Mouse (Mus musculus) forebrain, embryonic 15.5 days (tissue): ENCODE measurements at regions not wholly inside any gene's neighbourhood (a gene's known extent, or its start where the extent isn't known, plus 50 kb on each side); places are given as distances from the start of the nearest gene placed in this dataset.

Experiments
- ATAC-seq: fragments of 200-750 bp; cut with Nextera tagmentation; replicated peaks from 2 replicates; pipeline ENCODE4 v1.8.0; 2017; ENCODE audit warnings: mild to moderate bottlenecking, moderate TSS enrichment, moderate library complexity
- H3K27ac ChIP-seq: fragments of 300-500 bp; sonication (generic); replicated peaks from 2 replicates; pipeline ENCODE4 v1.5.1; 2015; ENCODE audit warnings: mild to moderate bottlenecking, inconsistent platforms
- H3K27me3 ChIP-seq: fragments of 300-500 bp; sonication (generic); 2 replicates; pipeline ENCODE4 v1.6.1; 2015; ENCODE audit warnings: inconsistent platforms
- H3K36me3 ChIP-seq: fragments of 300-500 bp; sonication (generic); 2 replicates; pipeline ENCODE4 v1.6.1; 2015; ENCODE audit warnings: mild to moderate bottlenecking, inconsistent platforms
- H3K4me1 ChIP-seq: fragments of 300-500 bp; sonication (generic); 2 replicates; pipeline ENCODE4 v1.6.1; 2015; ENCODE audit warnings: inconsistent platforms
- H3K4me2 ChIP-seq: fragments of 300-500 bp; sonication (generic); replicated peaks from 2 replicates; pipeline ENCODE4 v1.6.1; 2015; ENCODE audit warnings: mild to moderate bottlenecking, inconsistent platforms
- H3K4me3 ChIP-seq: fragments of 300-500 bp; sonication (generic); 2 replicates; pipeline ENCODE4 v1.5.1; 2015; ENCODE audit warnings: mild to moderate bottlenecking, inconsistent platforms
- H3K9ac ChIP-seq: fragments of 300-500 bp; sonication (generic); replicated peaks from 2 replicates; pipeline ENCODE4 v1.6.1; 2015; ENCODE audit warnings: mild to moderate bottlenecking, inconsistent platforms
- H3K9me3 ChIP-seq: fragments of 300-500 bp; sonication (generic); 2 replicates; pipeline ENCODE4 v1.6.1; 2016; ENCODE audit warnings: inconsistent platforms
- WGBS: fragments of 180-500 bp; shearing (Covaris S2); methylation state at CpG from one replicate; pipeline ENCODE4 v1.1.7; 2015; ENCODE audit warnings: mixed read lengths; 5-methylcytosine and 5-hydroxymethylcytosine counted together

DNA sequence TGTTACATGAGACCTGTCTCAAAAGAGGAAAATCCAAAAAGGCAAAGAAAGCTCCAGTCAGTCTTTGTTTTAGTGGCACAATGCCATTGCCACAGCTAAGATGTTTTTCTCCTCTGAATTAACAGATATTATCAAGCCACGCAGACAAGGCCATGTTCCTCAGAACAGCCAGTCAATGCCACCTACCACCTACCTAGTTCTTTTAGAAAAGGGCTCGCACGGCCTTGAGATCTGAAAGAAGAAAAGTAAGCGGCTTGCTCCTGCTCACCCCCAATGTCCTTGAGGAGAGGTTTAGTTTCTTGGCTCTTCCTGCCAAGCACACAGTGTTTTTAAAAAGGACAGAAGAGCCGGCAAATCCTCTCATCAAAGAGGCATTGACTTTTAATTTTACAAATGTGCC is 88.7 kb upstream of the Noct start:
- H3K27ac ChIP-seq, result no peak overlapping the region
- ATAC-seq, result no peak
- H3K4me1 ChIP-seq, result peaks cover 6% of the 10 kb centered on the region
- 56% methylated on average over 5 of the region's 5 CpGs for WGBS
- H3K36me3 ChIP-seq, result no peaks in the 10 kb centered on the region
- no peak overlapping the region for H3K4me2 ChIP-seq
- no peaks in the 10 kb centered on the region for H3K27me3 ChIP-seq
- no peaks in the 10 kb centered on the region for H3K9me3 ChIP-seq
- H3K9ac ChIP-seq, result no peak overlapping the region
- no peak overlapping the region for H3K4me3 ChIP-seq

GRCm38 (mm10) chr3:51137730-51138312 is 86.4 kb upstream of the Noct start:
- Histone ChIP-seq H3K9me3 (no peaks in the 10 kb centered on the region), H3K4me1 (peaks cover 8% of the 10 kb centered on the region), H3K9ac (no peak overlapping the region), H3K4me2 (no peak overlapping the region), H3K27me3 (no peaks in the 10 kb centered on the region), H3K4me3 (no peak overlapping the region), H3K36me3 (no peaks in the 10 kb centered on the region), H3K27ac (no peak overlapping the region)
- WGBS, result 48% methylated on average over 8 of the region's 8 CpGs
- no peak for ATAC-seq

DNA sequence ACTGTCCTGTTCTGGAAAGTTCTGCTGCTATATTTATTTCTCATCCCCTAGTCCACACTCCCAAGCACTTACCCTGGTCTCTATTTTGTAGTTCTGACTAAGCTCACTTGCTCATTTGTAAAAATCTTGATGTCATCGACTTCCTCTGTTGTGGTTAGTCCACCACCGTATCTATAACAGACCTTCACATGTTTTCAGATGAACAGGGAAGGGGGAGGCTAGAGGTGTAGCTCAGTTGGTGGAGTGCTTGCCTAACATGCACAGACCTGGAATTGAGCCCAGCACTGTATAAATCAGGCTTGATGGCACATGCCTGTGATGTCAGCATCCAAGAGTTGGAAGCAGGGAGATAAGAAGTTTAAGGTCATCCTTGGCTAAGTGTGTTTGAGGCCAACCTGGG is 78.3 kb upstream of the Noct start:
- peaks cover 3% of the 10 kb centered on the region; the same call in 1 of the 2 replicates for H3K4me1 ChIP-seq
- no peak overlapping the region for H3K27ac ChIP-seq
- no peak overlapping the region for H3K9ac ChIP-seq
- H3K9me3 ChIP-seq, result no peaks in the 10 kb centered on the region
- H3K36me3 ChIP-seq, result no peaks in the 10 kb centered on the region
- no peak overlapping the region for H3K4me2 ChIP-seq
- 83% methylated on average over 2 of the region's 2 CpGs for WGBS
- H3K27me3 ChIP-seq, result no peaks in the 10 kb centered on the region
- ATAC-seq, result no peak
- no peak overlapping the region for H3K4me3 ChIP-seq

GRCm38 (mm10) chr3:51150012-51150411 is 74.2 kb upstream of the Noct start:
- ATAC-seq, result no peak
- Histone ChIP-seq H3K4me2 (no peak overlapping the region), H3K4me1 (no peaks in the 10 kb centered on the region), H3K4me3 (no peak overlapping the region), H3K9me3 (no peaks in the 10 kb centered on the region), H3K9ac (no peak overlapping the region), H3K27me3 (no peaks in the 10 kb centered on the region), H3K27ac (no peak overlapping the region), H3K36me3 (no peaks in the 10 kb centered on the region)
- WGBS, result 81% methylated on average over 6 of the region's 6 CpGs

DNA sequence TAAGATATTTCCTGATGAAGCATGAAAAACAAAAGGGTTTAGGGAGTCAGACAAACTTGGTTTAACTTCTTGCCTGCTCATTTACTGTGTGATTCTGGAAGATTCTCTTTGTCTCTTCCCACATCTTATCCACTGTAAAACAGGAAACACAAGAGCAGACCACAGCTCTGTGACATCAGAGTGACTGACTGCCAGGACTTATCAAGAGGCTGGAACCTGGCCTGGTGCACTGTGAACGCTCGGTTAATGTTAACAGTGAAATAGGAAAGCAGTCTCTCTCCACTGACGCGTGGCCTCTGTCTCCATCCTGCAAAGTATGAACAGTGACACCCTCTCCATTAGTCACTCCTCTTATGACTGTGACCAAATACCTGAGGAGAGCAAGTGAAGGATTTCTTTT is 73.1 kb upstream of the Noct start:
- 69% methylated on average over 4 of the region's 4 CpGs for WGBS
- no peak overlapping the region for H3K4me3 ChIP-seq
- no peaks in the 10 kb centered on the region for H3K4me1 ChIP-seq
- no peaks in the 10 kb centered on the region for H3K9me3 ChIP-seq
- no peak overlapping the region for H3K4me2 ChIP-seq
- no peak overlapping the region for H3K27ac ChIP-seq
- no peak overlapping the region for H3K9ac ChIP-seq
- no peak for ATAC-seq
- H3K27me3 ChIP-seq, result no peaks in the 10 kb centered on the region
- H3K36me3 ChIP-seq, result no peaks in the 10 kb centered on the region

DNA sequence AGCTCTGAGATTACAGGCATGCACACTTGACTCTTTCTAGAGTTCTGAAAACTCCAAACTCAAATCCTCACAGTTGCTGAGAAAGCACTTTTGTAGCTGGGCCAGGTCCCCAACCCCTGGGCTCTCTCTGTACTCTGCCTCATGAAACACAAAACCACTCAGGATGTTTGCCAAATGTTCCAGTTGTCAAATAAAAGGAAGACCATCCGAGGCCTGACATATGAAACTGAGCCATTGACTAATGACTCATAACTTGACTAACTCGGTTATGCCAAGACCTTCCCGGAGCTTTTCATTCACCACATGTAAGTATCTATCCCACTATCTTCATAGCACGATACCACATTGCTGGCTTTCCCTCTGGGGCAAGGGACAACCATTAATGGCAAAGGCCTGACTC is 68.6 kb upstream of the Noct start:
- Histone ChIP-seq H3K36me3 (no peaks in the 10 kb centered on the region), H3K9me3 (no peaks in the 10 kb centered on the region), H3K4me1 (peaks cover 13% of the 10 kb centered on the region), H3K4me3 (no peak overlapping the region), H3K27ac (no peak overlapping the region), H3K4me2 (no peak overlapping the region), H3K9ac (no peak overlapping the region), H3K27me3 (no peaks in the 10 kb centered on the region)
- 74% methylated on average over 4 of the region's 4 CpGs for WGBS
- no peak for ATAC-seq

DNA sequence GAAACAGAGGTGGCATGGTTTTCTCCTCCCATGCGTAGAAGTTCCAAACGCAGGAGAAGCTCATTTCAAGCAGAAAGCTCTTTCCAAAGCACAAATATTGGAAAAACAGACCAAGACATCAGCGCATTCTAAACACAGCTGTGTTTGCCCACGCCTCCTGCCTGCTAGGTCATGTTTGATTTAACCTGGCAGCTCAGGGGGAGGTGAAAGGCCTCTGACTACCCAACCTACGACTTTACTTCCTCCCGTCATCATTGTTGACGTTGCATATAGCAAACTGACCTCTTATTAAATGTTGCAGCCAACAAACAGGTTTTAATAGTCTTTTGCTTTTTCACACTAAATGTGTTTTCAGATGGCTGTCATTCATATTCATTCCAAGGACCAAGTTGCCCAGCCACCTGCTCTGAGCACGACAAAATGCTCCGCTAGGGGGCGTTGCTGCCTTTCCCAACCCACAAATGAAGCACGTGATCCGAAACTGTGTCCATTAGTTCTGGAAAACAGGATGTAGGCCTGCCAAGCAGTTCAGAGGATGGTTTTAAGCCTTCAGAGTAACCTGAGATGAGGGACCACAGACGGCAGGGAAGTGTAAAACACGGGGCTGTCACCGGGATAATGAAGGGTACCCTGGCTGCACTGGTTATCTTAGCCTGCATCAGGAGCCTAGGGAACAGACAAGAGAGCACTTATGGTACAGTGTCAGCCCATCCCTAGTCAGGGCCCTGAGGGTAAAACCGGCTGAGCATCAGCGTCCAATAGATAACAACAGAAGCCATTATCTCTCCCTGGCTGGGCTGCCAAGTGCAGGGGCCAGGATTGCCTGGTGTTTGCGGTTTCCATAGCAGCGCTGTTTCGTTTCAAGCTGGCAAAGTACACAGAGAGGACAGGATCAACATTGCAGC is 67.6 kb upstream of the Noct start:
- no peaks in the 10 kb centered on the region for H3K9me3 ChIP-seq

GRCm38 (mm10) chr3:51157291-51157650 is 67.0 kb upstream of the Noct start:
- 29% methylated on average over 4 of the region's 4 CpGs for WGBS
- Histone ChIP-seq H3K9ac (no peak overlapping the region), H3K4me3 (no peak overlapping the region), H3K4me1 (peaks cover 13% of the 10 kb centered on the region), H3K9me3 (no peaks in the 10 kb centered on the region), H3K27me3 (no peaks in the 10 kb centered on the region), H3K4me2 (no peak overlapping the region), H3K27ac (no peak overlapping the region), H3K36me3 (no peaks in the 10 kb centered on the region)
- peak; percentile 24; the same call in 1 of the 2 replicates for ATAC-seq

More for the DNA sequence above, 67.6 kb upstream of the Noct start:
- no peak overlapping the region for H3K4me3 ChIP-seq
- H3K27ac ChIP-seq, result peak overlapping the region; percentile 46; the same call in 1 of the 2 replicates
- WGBS, result 44% methylated on average over 20 of the region's 20 CpGs
- no peaks in the 10 kb centered on the region for H3K36me3 ChIP-seq
- no peaks in the 10 kb centered on the region for H3K27me3 ChIP-seq
- ATAC-seq, result peak; percentile 72
- peaks cover 13% of the 10 kb centered on the region for H3K4me1 ChIP-seq
- H3K4me2 ChIP-seq, result no peak overlapping the region
- H3K9ac ChIP-seq, result no peak overlapping the region

DNA sequence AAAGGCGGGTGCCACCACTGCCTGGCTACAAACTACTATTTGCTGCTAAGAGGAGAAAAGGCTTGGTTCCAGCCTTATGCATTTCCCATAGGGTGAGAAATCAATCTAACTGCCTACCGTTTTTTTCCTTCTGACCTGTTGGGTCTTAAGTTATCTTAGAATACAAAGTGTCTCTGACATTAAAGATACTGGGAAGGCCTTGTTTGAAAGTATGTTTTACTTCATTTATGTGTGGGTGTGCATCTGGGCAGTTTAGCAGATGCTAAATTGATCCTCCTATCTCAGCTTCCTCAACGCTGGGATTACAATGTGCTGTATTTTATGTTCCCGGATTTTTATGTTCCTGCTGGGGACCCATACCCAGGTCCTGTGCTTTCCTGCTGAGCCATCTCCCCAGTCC is 65.8 kb upstream of the Noct start:
- ATAC-seq, result no peak
- Histone ChIP-seq H3K4me1 (peaks cover 13% of the 10 kb centered on the region), H3K9ac (no peak overlapping the region), H3K27ac (no peak overlapping the region), H3K36me3 (no peaks in the 10 kb centered on the region), H3K9me3 (no peaks in the 10 kb centered on the region), H3K4me2 (no peak overlapping the region), H3K4me3 (no peak overlapping the region), H3K27me3 (no peaks in the 10 kb centered on the region)
- WGBS, result 79% methylated on average over 4 of the region's 4 CpGs

GRCm38 (mm10) chr3:51159322-51159721 is 64.9 kb upstream of the Noct start:
- no peaks in the 10 kb centered on the region for H3K27me3 ChIP-seq
- no peaks in the 10 kb centered on the region for H3K9me3 ChIP-seq
- no peak for ATAC-seq
- H3K27ac ChIP-seq, result no peak overlapping the region
- no peak overlapping the region for H3K4me3 ChIP-seq
- H3K9ac ChIP-seq, result no peak overlapping the region
- H3K36me3 ChIP-seq, result no peaks in the 10 kb centered on the region
- WGBS, result 36% methylated on average over 4 of the region's 4 CpGs
- peaks cover 13% of the 10 kb centered on the region for H3K4me1 ChIP-seq
- H3K4me2 ChIP-seq, result no peak overlapping the region

DNA sequence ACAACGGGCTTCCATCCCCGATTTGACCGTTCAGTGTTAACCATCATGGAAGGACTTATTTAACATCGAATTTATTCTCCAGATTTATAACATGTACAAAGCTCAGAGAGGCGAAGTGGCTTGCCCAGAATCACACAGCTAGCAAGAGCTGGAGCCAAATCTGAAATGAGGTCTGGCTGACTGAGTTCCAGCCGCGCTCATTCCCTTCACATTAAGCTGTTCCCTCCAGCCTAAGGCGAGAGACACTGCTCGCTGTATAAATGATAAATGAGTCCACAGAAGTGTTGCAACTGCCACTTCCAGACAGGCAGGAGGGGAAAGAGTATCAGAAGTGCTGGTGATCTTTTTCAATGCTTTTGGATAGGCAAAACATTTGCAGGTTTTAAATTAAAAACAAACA is 64.4 kb upstream of the Noct start:
- Histone ChIP-seq H3K9ac (no peak overlapping the region), H3K36me3 (no peaks in the 10 kb centered on the region), H3K9me3 (no peaks in the 10 kb centered on the region), H3K4me2 (no peak overlapping the region), H3K4me1 (peaks cover 13% of the 10 kb centered on the region), H3K27me3 (no peaks in the 10 kb centered on the region), H3K4me3 (no peak overlapping the region), H3K27ac (no peak overlapping the region)
- WGBS, result 57% methylated on average over 9 of the region's 9 CpGs
- ATAC-seq, result no peak

DNA sequence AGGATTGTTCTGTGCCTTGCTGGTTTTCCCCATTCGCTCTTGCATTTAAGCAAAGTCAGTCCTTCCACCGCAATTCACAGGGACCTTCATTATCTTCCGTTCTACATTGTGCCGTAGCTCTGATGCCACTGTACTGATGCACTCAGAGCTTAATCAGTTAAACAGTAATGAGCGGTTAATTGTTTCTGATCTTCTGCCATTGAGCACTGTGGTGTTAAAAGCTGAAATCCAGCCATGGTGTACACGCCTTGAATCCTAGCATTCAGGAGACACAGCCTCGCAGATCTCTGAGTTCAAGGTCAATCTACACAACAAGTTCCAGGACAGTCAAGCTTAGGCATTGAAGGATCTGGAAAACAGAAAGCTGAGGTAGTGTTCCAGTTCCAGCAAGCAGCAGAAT is 63.6 kb upstream of the Noct start:
- Histone ChIP-seq H3K9me3 (no peaks in the 10 kb centered on the region), H3K27ac (no peak overlapping the region), H3K36me3 (no peaks in the 10 kb centered on the region), H3K9ac (no peak overlapping the region), H3K4me2 (no peak overlapping the region), H3K4me1 (peaks cover 13% of the 10 kb centered on the region), H3K27me3 (no peaks in the 10 kb centered on the region), H3K4me3 (no peak overlapping the region)
- WGBS, result 56% methylated on average over 7 of the region's 7 CpGs
- no peak for ATAC-seq
